Mouse (Mus musculus): ENCODE measurements around the gene Ncbp1. TPM values are rescaled to one million over a fixed set of nuclear protein-coding genes. Genes with fewer than 3 reads are reported as not detected.
A peak's percentile ranks its signal among the peaks of the same experiment; 100 is the strongest.

Ncbp1 gene
- polyA plus RNA-seq, 1 experiment from 2014 or later: 69.8 TPM

DNA sequence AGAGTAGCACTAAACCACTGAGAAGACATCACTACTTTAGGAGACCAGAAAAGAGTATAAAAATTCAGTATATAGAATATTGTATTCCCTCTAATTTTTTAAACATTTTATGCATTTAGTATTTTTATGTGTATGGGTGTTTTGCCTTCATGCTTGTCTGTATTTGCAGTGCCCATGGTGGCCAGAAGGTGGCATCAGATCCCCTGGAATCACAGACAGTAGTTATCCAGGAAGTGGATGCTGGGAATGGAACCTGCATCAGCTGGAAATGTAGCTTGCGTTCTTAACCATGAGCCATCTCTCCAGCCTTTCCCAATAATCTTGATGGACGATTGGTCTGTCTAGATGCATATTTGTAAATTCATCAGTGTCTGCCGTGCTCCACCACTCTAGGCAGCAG is 8.2 kb upstream of the Ncbp1 start:
- peaks cover 74% of the 10 kb centered on the region for H3K36me3 ChIP-seq
- 80% methylated on average over 3 of the region's 3 CpGs for WGBS
- H3K9ac ChIP-seq: no peak overlapping the region

DNA sequence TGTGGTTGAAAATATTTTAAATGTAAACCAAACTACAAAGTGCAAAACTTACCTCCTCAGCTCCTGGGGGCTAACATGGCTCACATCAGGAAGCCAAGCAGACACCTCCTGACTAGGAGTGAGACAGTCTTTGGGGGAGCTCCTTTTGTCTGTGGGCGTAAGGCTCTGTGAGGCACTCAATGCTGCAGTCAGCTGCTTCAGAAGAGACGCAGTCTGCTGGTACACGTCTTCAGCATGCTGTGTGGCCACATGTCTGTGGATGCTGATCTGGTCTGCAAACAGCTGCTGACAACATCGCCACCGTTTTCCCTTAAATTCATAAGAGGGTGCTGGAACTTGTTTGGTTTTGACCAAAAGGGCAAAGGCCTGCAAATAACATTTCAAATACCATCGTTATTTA is 6.6 kb upstream of the Ncbp1 start:
- no peak overlapping the region for H3K4me2 ChIP-seq (replicated peaks)

More for the DNA sequence above, 8.2 kb upstream of the Ncbp1 start:
- Histone ChIP-seq H3K4me2 (replicated peaks) (no peak overlapping the region), H3K4me1 (no peaks in the 10 kb centered on the region), H3K27ac (replicated peaks) (no peak overlapping the region), H3K4me3 (replicated peaks) (no peak overlapping the region), H3K9me3 (replicated peaks) (no peaks in the 10 kb centered on the region), H3K27me3 (no peaks in the 10 kb centered on the region)
- no peak for ATAC-seq (ENCODE audit: insufficient number of reproducible peaks, low FRiP score, low TSS enrichment, low read depth)

DNA sequence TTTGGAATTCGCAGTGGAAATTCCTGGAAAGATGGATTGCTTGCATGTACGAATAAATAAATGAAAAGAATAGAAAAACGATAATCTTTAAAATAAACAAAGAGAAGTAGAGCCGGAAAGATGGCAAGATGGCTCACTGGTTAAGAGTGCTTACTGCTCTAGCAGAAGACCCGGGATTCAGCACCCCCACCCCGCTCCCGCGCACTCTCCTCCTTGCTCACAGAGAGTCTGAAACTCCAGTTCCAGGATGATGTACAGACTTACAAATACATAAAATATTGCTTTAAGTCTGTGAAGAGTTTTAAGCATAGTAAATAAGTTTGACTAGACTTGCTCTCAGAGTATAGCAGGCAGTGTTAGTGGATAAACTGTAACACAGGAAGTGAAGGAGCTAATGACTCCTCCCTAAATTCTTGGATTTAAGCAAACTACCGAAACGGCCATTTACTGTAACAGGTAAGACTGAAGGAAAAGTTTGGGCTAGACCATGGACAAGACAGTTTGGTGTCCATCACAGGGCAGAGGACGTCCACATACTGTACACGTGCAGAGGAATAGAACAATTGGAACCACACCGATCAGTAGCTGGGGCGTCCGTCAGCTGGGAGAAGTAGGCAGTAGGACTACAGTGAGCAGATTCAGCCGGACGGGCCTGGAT is 655 bp upstream of the Ncbp1 start:
- peak overlapping the region; percentile 64 for H3K4me2 ChIP-seq (replicated peaks)
- no peaks in the 10 kb centered on the region for H3K9me3 ChIP-seq (replicated peaks)
- no peaks in the 10 kb centered on the region for H3K27me3 ChIP-seq
- peak overlapping the region; percentile 77 for H3K4me3 ChIP-seq (replicated peaks)
- peaks cover 15% of the 10 kb centered on the region for H3K36me3 ChIP-seq
- H3K27ac ChIP-seq (replicated peaks): peak overlapping the region; percentile 98
- 6% methylated on average over 17 of the region's 17 CpGs for WGBS
- peak; percentile 69 for ATAC-seq (ENCODE audit: insufficient number of reproducible peaks, low FRiP score, low TSS enrichment, low read depth)
- H3K9ac ChIP-seq: peak overlapping the region; percentile 84
- H3K4me1 ChIP-seq: peaks cover 17% of the 10 kb centered on the region

More for the DNA sequence above, 6.6 kb upstream of the Ncbp1 start:
- 91% methylated on average over 6 of the region's 6 CpGs for WGBS
- no peak overlapping the region for H3K27ac ChIP-seq (replicated peaks)
- no peak for ATAC-seq (ENCODE audit: insufficient number of reproducible peaks, low FRiP score, low TSS enrichment, low read depth)
- peaks cover 1% of the 10 kb centered on the region; the same call in 1 of the 2 replicates for H3K4me1 ChIP-seq
- H3K9ac ChIP-seq: no peak overlapping the region
- no peaks in the 10 kb centered on the region for H3K27me3 ChIP-seq
- no peaks in the 10 kb centered on the region for H3K9me3 ChIP-seq (replicated peaks)
- peaks cover 58% of the 10 kb centered on the region for H3K36me3 ChIP-seq
- H3K4me3 ChIP-seq (replicated peaks): no peak overlapping the region

DNA sequence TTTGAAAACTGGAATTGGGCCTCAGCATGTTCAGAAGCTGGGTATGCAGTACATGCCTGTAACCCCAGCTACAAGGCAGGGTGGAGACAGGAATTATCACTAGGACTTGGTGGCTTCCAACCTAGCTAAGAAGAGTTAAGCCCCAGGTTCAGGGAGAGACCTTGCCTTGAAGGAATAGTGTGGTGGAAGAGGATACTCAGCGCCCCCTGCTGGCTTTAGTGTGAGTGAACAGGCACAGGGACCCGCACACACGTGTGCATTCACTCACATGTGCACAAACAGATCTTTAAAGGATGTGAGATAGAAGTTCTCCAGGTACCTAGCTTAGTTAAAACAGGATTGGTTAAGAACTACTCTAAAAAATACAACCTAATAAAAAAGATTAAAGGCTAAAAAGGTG is 5.9 kb downstream of the Ncbp1 start:
- Histone ChIP-seq H3K36me3 (peaks cover 23% of the 10 kb centered on the region), H3K27ac (replicated peaks) (no peak overlapping the region), H3K9me3 (replicated peaks) (no peaks in the 10 kb centered on the region), H3K4me2 (replicated peaks) (no peak overlapping the region), H3K4me3 (replicated peaks) (no peak overlapping the region), H3K9ac (no peak overlapping the region), H3K27me3 (no peaks in the 10 kb centered on the region), H3K4me1 (peaks cover 9% of the 10 kb centered on the region)
- WGBS: 68% methylated on average over 3 of the region's 3 CpGs
- no peak for ATAC-seq (ENCODE audit: insufficient number of reproducible peaks, low FRiP score, low TSS enrichment, low read depth)

DNA sequence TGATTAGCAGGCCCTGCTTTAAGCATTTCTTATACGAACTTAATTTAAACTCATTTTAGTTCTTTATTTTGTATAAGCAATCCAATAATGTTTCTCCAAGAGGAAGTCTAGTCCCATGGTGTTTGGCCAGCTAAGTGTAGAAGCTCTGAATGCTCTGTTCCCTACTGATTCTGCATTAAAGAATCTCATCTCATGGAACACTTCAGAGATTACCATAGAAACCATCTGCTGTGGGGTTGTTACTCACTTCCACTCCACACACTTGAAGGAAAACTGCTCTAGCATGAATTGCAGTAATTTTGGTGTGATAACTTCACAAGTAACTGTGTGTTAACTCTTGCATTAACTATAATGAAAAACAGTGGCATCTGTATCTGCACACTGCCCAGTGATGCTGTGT is 8.5 kb downstream of the Ncbp1 start:
- H3K4me3 ChIP-seq (replicated peaks): no peak overlapping the region
- no peak overlapping the region for H3K9ac ChIP-seq
- no peak for ATAC-seq (ENCODE audit: insufficient number of reproducible peaks, low FRiP score, low TSS enrichment, low read depth)
- H3K27me3 ChIP-seq: no peaks in the 10 kb centered on the region
- no peak overlapping the region for H3K27ac ChIP-seq (replicated peaks)
- H3K9me3 ChIP-seq (replicated peaks): no peaks in the 10 kb centered on the region
- H3K36me3 ChIP-seq: peaks cover 41% of the 10 kb centered on the region
- no peak overlapping the region for H3K4me2 ChIP-seq (replicated peaks)
- 93% methylated on average over 1 of the region's 1 CpGs for WGBS
- H3K4me1 ChIP-seq: no peaks in the 10 kb centered on the region

DNA sequence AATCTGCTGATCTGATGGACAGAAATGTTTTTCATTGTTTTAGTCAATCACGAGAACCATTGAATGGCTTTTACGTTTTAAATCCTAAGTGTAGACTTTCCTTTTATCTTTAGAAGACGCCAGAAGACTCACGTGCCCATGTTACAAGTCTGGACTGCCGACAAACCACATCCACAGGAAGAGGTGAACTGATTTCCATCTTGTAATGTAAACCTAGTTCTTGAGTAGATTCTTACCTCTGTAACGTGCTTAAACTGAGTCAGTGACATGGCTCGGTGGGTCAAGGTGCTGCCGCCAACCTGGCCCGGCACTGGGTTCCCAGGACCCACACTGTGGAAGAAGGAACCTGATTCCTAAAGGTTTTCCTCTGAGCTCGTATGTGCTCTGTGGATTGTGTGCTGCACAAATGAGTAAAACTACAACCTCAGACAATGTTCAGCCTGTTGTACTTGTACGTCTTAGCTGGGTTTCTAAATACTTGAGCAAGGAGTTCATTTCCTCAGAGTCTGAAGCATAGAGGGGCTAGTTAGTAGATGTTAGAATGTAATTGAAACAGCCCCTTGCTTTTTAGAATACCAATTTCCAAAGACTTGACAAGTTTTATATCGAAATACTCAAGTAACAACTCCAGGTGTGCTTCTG is 13.6 kb downstream of the Ncbp1 start:
- ATAC-seq (ENCODE audit: insufficient number of reproducible peaks, low FRiP score, low TSS enrichment, low read depth): no peak
- peaks cover 74% of the 10 kb centered on the region for H3K36me3 ChIP-seq
- no peaks in the 10 kb centered on the region for H3K9me3 ChIP-seq (replicated peaks)
- H3K27me3 ChIP-seq: no peaks in the 10 kb centered on the region
- no peaks in the 10 kb centered on the region for H3K4me1 ChIP-seq
- no peak overlapping the region for H3K4me2 ChIP-seq (replicated peaks)
- H3K27ac ChIP-seq (replicated peaks): no peak overlapping the region
- H3K9ac ChIP-seq: no peak overlapping the region
- WGBS: 90% methylated on average over 12 of the region's 12 CpGs
- no peak overlapping the region for H3K4me3 ChIP-seq (replicated peaks)

DNA sequence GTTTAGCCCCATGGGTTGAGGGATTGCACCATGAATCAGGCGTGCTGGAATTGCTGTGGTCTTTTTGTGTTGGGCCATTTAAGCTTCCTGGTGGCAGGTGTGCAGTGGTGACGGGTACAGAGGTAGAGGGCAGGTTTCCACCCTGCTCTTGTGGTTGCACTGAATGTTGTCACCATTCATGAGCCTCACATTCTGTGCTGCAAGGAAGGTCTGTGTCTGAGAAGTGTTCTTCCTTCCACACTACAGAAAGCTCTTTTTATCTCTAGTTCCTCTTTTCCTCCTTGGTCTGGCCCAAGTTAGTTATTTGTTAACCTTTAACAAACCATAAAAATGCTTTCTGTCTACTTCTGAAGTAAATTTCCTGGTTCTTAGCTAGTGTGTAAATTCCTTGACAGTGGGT is 25.6 kb downstream of the Ncbp1 start:
- Histone ChIP-seq H3K36me3 (peaks cover 83% of the 10 kb centered on the region), H3K4me2 (replicated peaks) (no peak overlapping the region), H3K4me1 (no peaks in the 10 kb centered on the region), H3K4me3 (replicated peaks) (no peak overlapping the region), H3K27ac (replicated peaks) (no peak overlapping the region), H3K27me3 (no peaks in the 10 kb centered on the region), H3K9ac (no peak overlapping the region), H3K9me3 (replicated peaks) (no peaks in the 10 kb centered on the region)
- ATAC-seq (ENCODE audit: insufficient number of reproducible peaks, low FRiP score, low TSS enrichment, low read depth): no peak
- 82% methylated on average over 2 of the region's 2 CpGs for WGBS

DNA sequence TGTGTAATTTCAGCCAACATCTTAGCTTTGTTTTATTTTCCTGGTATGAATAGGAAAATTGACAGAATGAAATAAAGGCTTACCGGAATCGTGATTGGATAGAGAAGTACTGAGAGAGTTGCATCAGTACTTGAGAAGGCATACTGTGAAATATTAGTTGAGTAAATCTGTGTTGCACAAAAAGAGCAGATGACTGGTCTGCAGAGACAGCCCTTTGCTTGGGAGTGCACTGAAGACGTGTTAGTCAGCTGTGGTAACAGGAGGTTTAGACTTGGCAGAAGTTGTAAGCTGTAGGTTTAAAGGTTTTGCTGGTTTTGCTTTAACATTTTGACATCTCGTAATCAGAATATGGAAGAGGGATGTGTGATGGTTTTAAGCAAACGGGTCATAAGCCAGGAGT is 27.4 kb downstream of the Ncbp1 start:
- no peak for ATAC-seq (ENCODE audit: insufficient number of reproducible peaks, low FRiP score, low TSS enrichment, low read depth)
- no peak overlapping the region for H3K27ac ChIP-seq (replicated peaks)
- no peaks in the 10 kb centered on the region for H3K9me3 ChIP-seq (replicated peaks)
- no peak overlapping the region for H3K4me2 ChIP-seq (replicated peaks)
- H3K4me1 ChIP-seq: no peaks in the 10 kb centered on the region
- no peaks in the 10 kb centered on the region for H3K27me3 ChIP-seq
- WGBS: 87% methylated on average over 5 of the region's 5 CpGs
- no peak overlapping the region for H3K4me3 ChIP-seq (replicated peaks)
- peaks cover 88% of the 10 kb centered on the region for H3K36me3 ChIP-seq
- no peak overlapping the region for H3K9ac ChIP-seq

DNA sequence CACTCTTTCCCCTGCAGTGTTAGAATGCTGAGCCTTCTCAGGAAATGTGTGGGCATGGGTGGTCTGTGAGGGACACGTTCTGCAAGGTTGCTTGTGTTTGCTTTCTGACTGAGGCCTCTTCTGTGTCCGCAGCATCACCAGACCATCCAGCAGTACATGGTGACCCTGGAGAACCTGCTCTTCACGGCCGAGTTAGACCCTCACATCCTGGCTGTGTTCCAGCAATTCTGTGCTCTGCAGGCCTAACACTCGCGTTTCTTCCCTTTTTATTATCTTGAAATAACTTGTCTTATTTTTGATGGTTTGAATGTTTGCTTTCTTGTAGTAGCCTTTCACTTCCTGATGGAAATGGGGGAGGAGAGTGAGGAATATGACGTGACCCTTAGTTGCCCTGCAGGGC is 33.3 kb downstream of the Ncbp1 start:
- Histone ChIP-seq H3K9me3 (replicated peaks) (no peaks in the 10 kb centered on the region), H3K9ac (no peak overlapping the region), H3K4me1 (no peaks in the 10 kb centered on the region), H3K27ac (replicated peaks) (no peak overlapping the region), H3K36me3 (peaks cover 91% of the 10 kb centered on the region), H3K4me3 (replicated peaks) (no peak overlapping the region), H3K27me3 (no peaks in the 10 kb centered on the region), H3K4me2 (replicated peaks) (no peak overlapping the region)
- WGBS: 79% methylated on average over 7 of the region's 7 CpGs
- ATAC-seq (ENCODE audit: insufficient number of reproducible peaks, low FRiP score, low TSS enrichment, low read depth): no peak

DNA sequence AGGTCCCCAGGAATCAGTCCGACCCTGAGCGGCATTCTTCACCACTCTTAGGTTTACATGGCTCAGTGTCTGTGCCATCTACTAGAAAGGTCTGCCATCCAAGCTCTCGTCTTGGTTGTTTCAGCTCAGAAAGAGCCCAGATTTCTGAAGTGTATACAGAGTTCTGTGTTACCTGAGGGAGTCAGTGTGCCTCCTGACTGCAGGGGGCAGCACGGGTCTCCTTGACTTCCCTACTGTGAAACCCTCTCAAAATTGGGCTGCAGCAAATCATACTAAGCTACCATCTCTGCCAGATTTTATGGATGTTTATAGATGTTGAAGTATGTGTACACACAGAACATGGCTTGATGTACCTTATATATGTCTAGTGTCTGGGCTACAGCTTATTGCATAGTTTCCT is 37.9 kb downstream of the Ncbp1 start:
- WGBS: 74% methylated on average over 4 of the region's 4 CpGs
- Histone ChIP-seq H3K27ac (replicated peaks) (no peak overlapping the region), H3K4me1 (no peaks in the 10 kb centered on the region), H3K36me3 (peaks cover 89% of the 10 kb centered on the region), H3K9me3 (replicated peaks) (no peaks in the 10 kb centered on the region), H3K27me3 (no peaks in the 10 kb centered on the region), H3K4me3 (replicated peaks) (no peak overlapping the region), H3K4me2 (replicated peaks) (no peak overlapping the region), H3K9ac (no peak overlapping the region)
- ATAC-seq (ENCODE audit: insufficient number of reproducible peaks, low FRiP score, low TSS enrichment, low read depth): no peak

DNA sequence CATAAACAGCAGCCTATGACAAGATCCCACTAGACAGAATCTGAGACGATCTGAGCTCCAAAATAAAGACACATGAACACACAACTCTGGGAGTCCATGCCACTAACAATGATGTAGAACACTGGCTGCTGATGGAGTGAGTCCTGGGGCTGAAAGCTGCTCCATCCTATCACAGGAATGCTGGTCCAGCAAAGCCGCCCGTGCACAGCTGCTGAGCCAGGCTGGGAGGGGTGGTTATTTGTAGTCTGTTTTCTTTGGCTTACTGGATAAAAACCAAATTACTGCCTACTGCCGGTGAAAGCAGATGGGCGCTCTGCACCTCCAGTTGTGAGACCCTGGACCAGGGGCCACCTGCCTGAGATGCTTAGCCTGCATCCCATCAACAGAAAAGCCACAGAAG is 38.6 kb downstream of the Ncbp1 start:
- H3K4me1 ChIP-seq: no peaks in the 10 kb centered on the region
- H3K27ac ChIP-seq (replicated peaks): no peak overlapping the region
- 71% methylated on average over 5 of the region's 5 CpGs for WGBS
- H3K4me2 ChIP-seq (replicated peaks): no peak overlapping the region
- H3K36me3 ChIP-seq: peaks cover 90% of the 10 kb centered on the region
- no peak overlapping the region for H3K4me3 ChIP-seq (replicated peaks)
- H3K27me3 ChIP-seq: no peaks in the 10 kb centered on the region
- no peak for ATAC-seq (ENCODE audit: insufficient number of reproducible peaks, low FRiP score, low TSS enrichment, low read depth)
- no peak overlapping the region for H3K9ac ChIP-seq
- no peaks in the 10 kb centered on the region for H3K9me3 ChIP-seq (replicated peaks)

DNA sequence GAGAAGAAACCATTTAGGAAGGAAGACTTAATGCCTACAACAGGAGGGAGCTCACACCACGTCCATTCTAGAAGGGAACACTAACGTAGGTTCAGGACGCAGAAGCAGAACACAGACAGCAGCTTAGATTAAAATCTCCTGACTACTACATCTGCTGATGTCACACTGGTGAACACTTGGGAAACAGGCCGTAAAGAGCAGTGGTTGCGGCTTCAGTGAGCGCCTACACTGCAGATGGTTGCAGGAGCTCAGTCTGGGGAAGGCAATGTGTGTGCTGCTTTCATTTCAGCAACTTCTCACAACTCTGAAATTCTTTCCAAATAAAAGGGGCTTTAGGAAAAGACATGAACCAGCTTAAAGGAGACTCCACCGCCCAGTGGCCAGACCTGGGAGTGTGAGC is 39.1 kb downstream of the Ncbp1 start:
- Histone ChIP-seq H3K4me1 (no peaks in the 10 kb centered on the region), H3K9me3 (replicated peaks) (no peaks in the 10 kb centered on the region), H3K4me3 (replicated peaks) (no peak overlapping the region), H3K36me3 (peaks cover 92% of the 10 kb centered on the region), H3K27ac (replicated peaks) (no peak overlapping the region), H3K4me2 (replicated peaks) (no peak overlapping the region), H3K9ac (no peak overlapping the region), H3K27me3 (no peaks in the 10 kb centered on the region)
- 83% methylated on average over 7 of the region's 7 CpGs for WGBS
- ATAC-seq (ENCODE audit: insufficient number of reproducible peaks, low FRiP score, low TSS enrichment, low read depth): no peak

All from embryonic facial prominence, embryonic 15.5 days (tissue).